Mouse (Mus musculus) kidney, postnatal 0 days (tissue): Measurements from ENCODE around the gene Sdhb. TPM values are rescaled to one million over a fixed set of nuclear protein-coding genes. Genes with fewer than 3 reads are reported as not detected.

Source experiments
- ATAC-seq: fragments of 200-750 bp; cut with Nextera tagmentation; replicated peaks from 2 replicates; pipeline ENCODE4 v1.8.0; 2017; ENCODE audit warnings: low read depth, moderate number of reproducible peaks, moderate TSS enrichment, moderate library complexity; ENCODE audit not compliant: low FRiP score
- DNase-seq: peaks from one replicate; pipeline ENCODE4 v3.0.0-alpha.2; 2016; ENCODE audit warnings: low spot score
- H3K27ac ChIP-seq: fragments of 300-500 bp; sonication (generic); 2 replicates; pipeline ENCODE4 v1.5.1; 2014; ENCODE audit warnings: mild to moderate bottlenecking
- H3K27me3 ChIP-seq: fragments of 300-500 bp; sonication (generic); 2 replicates; pipeline ENCODE4 v1.6.1; 2014; ENCODE audit warnings: low read length, mixed read lengths; ENCODE audit not compliant: insufficient read depth
- H3K36me3 ChIP-seq: fragments of 300-500 bp; sonication (generic); 2 replicates; pipeline ENCODE4 v1.6.1; 2014; ENCODE audit warnings: low read length, mixed read lengths; ENCODE audit not compliant: insufficient read depth
- H3K4me1 ChIP-seq: fragments of 300-500 bp; sonication (generic); replicated peaks from 2 replicates; pipeline ENCODE4 v1.6.1; 2014; ENCODE audit warnings: antibody characterized with exemption, low read length, mixed read lengths; ENCODE audit not compliant: insufficient read depth
- H3K4me2 ChIP-seq: fragments of 300-500 bp; sonication (generic); 2 replicates; pipeline ENCODE4 v1.6.1; 2014; ENCODE audit warnings: mild to moderate bottlenecking, low read length, moderate library complexity, mixed read lengths
- H3K4me3 ChIP-seq: fragments of 300-500 bp; sonication (generic); replicated peaks from 2 replicates; pipeline ENCODE4 v1.5.1; 2014; ENCODE audit warnings: low read depth, low read length
- H3K9ac ChIP-seq: fragments of 300-500 bp; sonication (generic); 2 replicates; pipeline ENCODE4 v1.6.1; 2014; ENCODE audit warnings: low read depth, low read length
- H3K9me3 ChIP-seq: fragments of 300-500 bp; sonication (generic); replicated peaks from 2 replicates; pipeline ENCODE4 v1.6.1; 2016; ENCODE audit warnings: low read length, inconsistent platforms, mixed read lengths
- CTCF ChIP-seq: IDR thresholded peaks from 2 replicates; pipeline ENCODE4 v1.5.1; 2016; ENCODE audit warnings: antibody characterized with exemption, low read depth, mild to moderate bottlenecking, moderate library complexity
- WGBS: fragments of 180-500 bp; shearing (Covaris S2); extraction: QIAGEN DNeasy Blood & Tissue Kit; methylation state at CpG from one replicate; pipeline ENCODE4 v1.1.7; 2014; 5-methylcytosine and 5-hydroxymethylcytosine counted together
- polyA plus RNA-seq: library from polyadenylated mRNA; unstranded; fragments of >200 nt; fragmentation: Nextera tagmentation; extraction: Ambion mirVana; gene quantifications from 2 replicates; pipeline ENCODE4 v1.2.1, GENCODE M21; 2015

Sdhb gene
- polyA plus RNA-seq, 1 experiment from 2014 or later, result 674 TPM

- DNase-seq (no peak), ATAC-seq (no peak)
- Histone ChIP-seq H3K9ac (no peak overlapping the region), H3K9me3 (no peaks in the 10 kb centered on the region), H3K36me3 (no peaks in the 10 kb centered on the region), H3K4me1 (no peaks in the 10 kb centered on the region), H3K4me2 (no peak overlapping the region), H3K4me3 (no peak overlapping the region), H3K27ac (no peak overlapping the region), H3K27me3 (no peaks in the 10 kb centered on the region)
- WGBS, result 48% methylated on average over 14 of the region's 14 CpGs
- TF ChIP-seq CTCF, result no peak
Measured at GRCm38 (mm10) chr4:140946580-140947205, 14.3 kb upstream of the Sdhb start.

GRCm38 (mm10) chr4:140947487-140948440 lies 13.2 kb upstream of the Sdhb start:
- H3K4me3 ChIP-seq, result no peak overlapping the region
- no peak overlapping the region for H3K4me2 ChIP-seq
- H3K4me1 ChIP-seq, result no peaks in the 10 kb centered on the region
- no peak overlapping the region for H3K27ac ChIP-seq
- WGBS, result 72% methylated on average over 12 of the region's 12 CpGs
- ATAC-seq (peak; percentile 25; the same call in 1 of the 2 replicates), DNase-seq (peak; percentile 52)
- H3K9me3 ChIP-seq, result no peaks in the 10 kb centered on the region
- no peak overlapping the region for H3K9ac ChIP-seq
- no peak for TF ChIP-seq CTCF
- no peaks in the 10 kb centered on the region for H3K27me3 ChIP-seq
- no peaks in the 10 kb centered on the region for H3K36me3 ChIP-seq

- DNase-seq (no peak), ATAC-seq (no peak)
- Histone ChIP-seq H3K27me3 (no peaks in the 10 kb centered on the region), H3K9me3 (no peaks in the 10 kb centered on the region), H3K4me1 (no peaks in the 10 kb centered on the region), H3K9ac (no peak overlapping the region), H3K4me3 (no peak overlapping the region), H3K36me3 (no peaks in the 10 kb centered on the region), H3K27ac (no peak overlapping the region), H3K4me2 (no peak overlapping the region)
- 50% methylated on average over 6 of the region's 6 CpGs for WGBS
- no peak for TF ChIP-seq CTCF
Measured at GRCm38 (mm10) chr4:140948481-140948880, 12.5 kb upstream of the Sdhb start.

GRCm38 (mm10) chr4:140949052-140949451 lies 12.0 kb upstream of the Sdhb start:
- WGBS, result 78% methylated on average over 8 of the region's 8 CpGs
- H3K4me3 ChIP-seq, result no peak overlapping the region
- no peak for ATAC-seq

GRCm38 (mm10) chr4:140949616-140950015 lies 11.4 kb upstream of the Sdhb start:
- DNase-seq (no peak), ATAC-seq (no peak)
- H3K36me3 ChIP-seq, result no peaks in the 10 kb centered on the region
- 87% methylated on average over 16 of the region's 16 CpGs for WGBS
- no peaks in the 10 kb centered on the region for H3K4me1 ChIP-seq
- no peak overlapping the region for H3K4me2 ChIP-seq
- H3K9me3 ChIP-seq, result no peaks in the 10 kb centered on the region
- no peaks in the 10 kb centered on the region for H3K27me3 ChIP-seq
- H3K9ac ChIP-seq, result no peak overlapping the region
- TF ChIP-seq CTCF, result no peak
- H3K27ac ChIP-seq, result no peak overlapping the region
- no peak overlapping the region for H3K4me3 ChIP-seq

More at GRCm38 (mm10) chr4:140949052-140949451, 12.0 kb upstream of the Sdhb start:
- Histone ChIP-seq H3K9ac (no peak overlapping the region), H3K27ac (no peak overlapping the region), H3K9me3 (no peaks in the 10 kb centered on the region), H3K4me1 (no peaks in the 10 kb centered on the region), H3K27me3 (no peaks in the 10 kb centered on the region), H3K36me3 (no peaks in the 10 kb centered on the region), H3K4me2 (no peak overlapping the region)
- no peak for TF ChIP-seq CTCF
- no peak for DNase-seq

GRCm38 (mm10) chr4:140950574-140950973 lies 10.4 kb upstream of the Sdhb start:
- WGBS, result 66% methylated on average over 3 of the region's 3 CpGs
- no peaks in the 10 kb centered on the region for H3K27me3 ChIP-seq
- H3K9ac ChIP-seq, result no peak overlapping the region
- ATAC-seq (no peak), DNase-seq (no peak)
- H3K27ac ChIP-seq, result no peak overlapping the region
- no peaks in the 10 kb centered on the region for H3K4me1 ChIP-seq
- H3K9me3 ChIP-seq, result no peaks in the 10 kb centered on the region
- H3K4me3 ChIP-seq, result no peak overlapping the region
- H3K36me3 ChIP-seq, result no peaks in the 10 kb centered on the region
- H3K4me2 ChIP-seq, result no peak overlapping the region
- no peak for TF ChIP-seq CTCF
